Mouse (Mus musculus): ENCODE measurements around the gene Wbp2nl.

Gene Wbp2nl

DNA sequence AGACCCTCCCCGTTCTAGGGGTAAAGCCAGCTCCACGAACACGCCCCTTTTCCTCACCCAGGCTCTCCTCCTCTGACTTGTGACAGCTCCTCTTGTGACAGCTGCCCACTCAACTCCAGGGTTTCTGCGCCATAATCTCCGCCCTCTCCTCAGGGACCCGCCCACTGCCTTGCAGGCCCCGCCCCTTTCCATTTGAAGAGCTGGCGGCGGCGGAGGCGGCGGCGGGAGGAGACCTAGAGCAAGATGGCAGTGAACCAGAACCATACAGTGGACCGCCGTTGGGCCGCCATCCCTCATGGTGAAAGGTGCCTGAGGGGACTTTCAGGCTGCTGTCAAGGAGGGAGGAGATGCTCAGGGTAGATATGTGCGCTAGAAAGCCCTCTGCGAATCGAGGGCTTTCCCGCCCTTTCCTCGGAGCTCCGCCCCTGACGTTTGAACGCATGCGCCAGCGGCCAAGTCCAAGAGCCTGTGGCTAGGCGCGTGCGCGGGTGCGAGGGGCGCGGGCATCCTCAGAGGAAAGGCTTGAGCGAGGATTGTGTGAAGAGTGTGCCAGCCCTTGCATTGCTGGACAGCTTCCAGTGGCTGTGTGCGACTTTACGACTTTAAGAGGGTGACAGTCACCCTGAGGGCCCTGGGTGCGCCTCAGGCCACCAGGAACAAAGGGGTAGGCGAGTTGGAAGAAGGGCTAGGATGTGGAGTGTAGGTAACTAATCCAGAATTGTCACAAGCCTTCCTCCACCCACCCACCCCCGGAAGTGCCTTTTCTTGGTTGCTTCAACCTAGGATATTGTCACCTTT lies at the start of gene Wbp2nl:
TSS of gene Wbp2nl (plus strand) at position 191 of the 798 bp plus-strand sequence.
- ATAC-seq (ENCODE audit: low TSS enrichment): no peak

DNA sequence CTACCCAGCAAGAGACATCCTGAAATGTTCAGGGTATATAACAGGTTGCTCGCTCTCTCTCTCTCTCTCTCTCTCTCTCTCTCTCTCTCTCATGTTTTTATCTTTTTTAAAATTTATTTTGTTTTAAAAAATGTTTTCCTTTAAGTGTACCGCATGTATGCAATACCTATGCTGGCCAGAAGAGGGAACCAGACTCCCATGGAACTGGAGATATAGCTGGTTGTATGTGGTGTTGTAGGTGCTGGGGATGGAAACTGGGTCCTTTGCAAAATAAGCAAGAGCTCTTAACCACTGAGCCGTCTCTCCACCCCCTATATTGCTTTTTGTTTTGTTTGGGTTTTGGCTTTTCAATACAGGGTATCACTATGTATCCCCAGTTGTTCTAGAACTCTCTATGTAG lies 47.2 kb upstream of the Wbp2nl start:
- ATAC-seq (ENCODE audit: low TSS enrichment): no peak

DNA sequence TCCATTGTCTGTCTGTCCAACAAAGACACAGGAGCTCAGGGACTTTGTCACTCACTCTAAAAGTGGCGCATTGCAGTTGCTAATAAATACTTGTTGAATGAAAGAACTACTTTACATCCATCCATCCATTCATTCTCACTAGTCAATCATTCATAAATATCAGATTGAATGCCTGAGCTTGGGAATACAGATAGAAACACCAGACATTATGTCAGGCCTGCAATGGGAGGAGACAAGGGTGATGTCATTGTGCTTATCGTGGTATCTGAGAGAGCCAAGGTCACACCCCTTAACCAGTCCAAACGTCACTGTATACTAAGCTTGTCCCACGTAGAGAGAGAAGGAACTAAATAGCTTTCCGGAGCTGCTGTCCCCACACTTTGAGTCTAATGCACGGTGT lies 46.7 kb upstream of the Wbp2nl start, which contains the start of gene 1500009C09Rik:
TSS of gene 1500009C09Rik (plus strand) at position 301 of the 400 bp plus-strand sequence.
- no peak for ATAC-seq (ENCODE audit: low TSS enrichment)

DNA sequence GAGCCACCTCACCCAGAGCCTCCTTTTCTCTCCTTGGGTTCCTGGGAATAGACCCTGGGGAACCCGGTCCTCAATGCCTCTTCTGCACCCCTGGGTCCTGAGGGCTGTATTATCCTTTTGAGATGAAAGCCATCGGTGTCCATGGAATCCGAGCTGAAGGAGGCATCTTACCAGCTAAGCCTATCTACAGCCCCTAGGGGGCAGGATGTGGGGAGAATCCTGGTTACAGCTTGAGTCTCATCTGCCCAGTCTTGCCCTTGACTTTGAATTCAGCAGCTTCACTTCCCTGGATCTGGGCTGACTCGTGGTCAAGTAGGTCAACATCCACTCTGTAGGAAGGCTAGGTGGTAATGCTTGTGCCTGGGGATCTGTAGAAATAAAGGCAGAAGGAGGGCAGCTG lies 43.5 kb upstream of the Wbp2nl start:
- peak; percentile 55 for ATAC-seq (ENCODE audit: low TSS enrichment)

DNA sequence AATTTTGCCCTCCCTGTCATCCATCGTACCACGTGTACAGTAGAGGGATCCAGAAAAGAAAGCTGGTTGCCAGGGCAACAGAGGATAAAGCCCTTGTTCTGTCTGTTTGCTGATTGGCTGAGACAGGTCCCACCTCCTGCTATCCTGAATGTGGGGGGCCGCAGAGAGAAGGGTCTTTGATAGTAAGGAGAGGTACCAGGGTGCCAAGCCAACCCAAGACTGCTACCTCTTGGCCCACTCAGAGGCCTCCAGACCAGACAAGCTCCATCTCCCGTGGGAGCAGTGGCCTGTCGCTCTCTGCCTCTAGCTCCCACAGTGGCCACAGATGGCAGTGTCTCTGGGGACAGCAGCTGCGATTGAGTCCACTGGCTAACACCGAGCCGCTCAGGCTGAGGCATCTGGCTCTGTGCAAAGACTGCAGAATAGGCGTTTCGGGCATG lies 42.8 kb upstream of the Wbp2nl start:
- ATAC-seq (ENCODE audit: low TSS enrichment): peak; percentile 87

DNA sequence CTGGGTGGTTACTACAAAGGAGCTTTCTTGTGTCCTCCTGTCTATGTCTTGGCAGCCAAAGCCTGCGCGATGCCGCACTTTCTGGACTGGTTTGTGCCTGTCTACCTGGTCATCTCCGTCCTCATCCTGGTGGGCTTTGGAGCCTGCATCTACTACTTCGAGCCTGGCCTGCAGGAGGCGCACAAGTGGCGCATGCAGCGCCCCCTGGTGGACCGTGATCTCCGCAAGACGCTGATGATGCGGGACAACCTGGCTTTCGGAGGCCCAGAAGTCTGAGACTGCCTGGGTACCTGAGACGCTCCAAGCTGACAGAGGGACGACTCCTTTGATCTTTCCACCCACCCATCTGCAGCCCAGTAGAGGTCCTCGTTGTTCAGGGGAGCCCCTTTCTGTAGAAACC lies 39.2 kb upstream of the Wbp2nl start:
- no peak for ATAC-seq (ENCODE audit: low TSS enrichment)

DNA sequence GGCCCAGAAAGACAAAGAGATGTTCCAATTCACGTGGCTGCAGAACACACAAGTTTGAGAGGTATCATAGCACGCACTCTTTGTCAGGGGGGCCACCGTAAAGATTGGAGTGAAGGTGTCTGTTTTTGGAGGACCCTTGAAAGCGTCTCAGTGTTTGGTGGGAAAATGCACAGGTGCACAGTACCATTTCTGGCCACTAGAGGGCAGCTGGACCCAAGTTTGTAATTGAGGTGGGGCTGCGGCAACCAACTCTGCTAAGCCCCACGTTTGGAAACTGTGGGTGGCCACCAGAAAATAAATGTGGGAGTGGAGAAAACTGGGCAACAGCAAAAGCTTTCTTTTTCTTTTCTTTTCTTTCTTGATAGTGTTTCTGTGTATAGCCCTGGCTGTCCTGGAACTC lies 32.4 kb upstream of the Wbp2nl start:
- no peak for ATAC-seq (ENCODE audit: low TSS enrichment)

DNA sequence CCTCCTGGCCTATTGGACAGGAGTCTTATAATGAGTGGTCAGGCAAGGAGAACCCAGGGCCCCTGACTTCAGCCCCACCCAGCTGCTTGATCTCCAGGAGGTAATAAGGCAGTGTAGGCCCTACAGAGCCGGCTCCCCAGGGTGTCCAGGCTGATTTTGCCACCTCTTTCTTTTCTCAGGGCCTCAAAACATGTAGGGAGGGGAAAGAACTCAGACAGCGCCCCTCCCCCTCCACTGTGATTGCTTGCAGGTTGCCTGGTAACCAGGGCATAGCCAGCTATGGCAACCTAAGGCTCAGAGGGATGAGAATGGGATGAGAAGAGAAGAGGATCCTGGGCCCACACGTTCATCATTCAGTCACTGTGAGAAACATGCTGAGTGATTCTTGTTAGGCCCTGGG lies 30.6 kb upstream of the Wbp2nl start:
- ATAC-seq (ENCODE audit: low TSS enrichment): no peak

DNA sequence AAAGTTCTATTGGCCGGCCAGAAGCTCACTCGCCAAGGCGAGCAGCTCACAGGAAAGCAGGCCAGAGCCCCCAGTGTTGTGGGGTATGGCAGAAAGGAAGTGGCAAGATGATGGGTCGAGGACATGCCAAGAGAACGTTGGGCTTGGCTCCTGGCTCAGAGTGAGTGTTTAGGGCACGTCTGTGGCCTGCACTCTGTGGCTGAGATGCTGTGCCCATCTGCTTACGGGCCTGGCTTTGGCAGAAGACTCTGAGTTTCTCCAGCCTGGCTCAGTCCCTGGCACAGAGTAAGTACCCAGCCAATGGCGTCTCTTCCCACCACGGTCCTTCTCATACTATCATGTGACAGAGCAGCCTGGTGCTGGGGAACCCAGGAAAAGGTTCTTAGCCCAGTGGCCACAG lies 30.0 kb upstream of the Wbp2nl start:
- ATAC-seq (ENCODE audit: low TSS enrichment): no peak

DNA sequence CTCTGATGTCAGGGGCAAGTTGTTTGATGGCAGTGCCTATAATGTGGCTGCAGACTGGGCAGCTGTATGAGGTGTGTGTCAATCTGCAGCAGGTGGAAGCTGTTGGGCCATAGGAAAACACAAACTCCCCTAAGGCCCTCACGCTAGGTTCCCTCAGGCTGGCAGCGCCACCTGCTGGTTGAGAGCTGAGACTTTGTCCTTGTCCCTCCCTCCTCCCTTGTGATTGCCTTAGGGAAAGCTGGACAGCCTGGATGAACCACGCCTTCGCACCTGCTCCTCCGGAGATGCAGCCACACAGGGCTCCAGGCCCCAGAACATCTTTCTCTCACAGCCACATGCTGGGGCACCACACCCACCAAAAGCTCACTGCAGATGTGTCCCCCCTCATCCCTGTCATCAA lies 27.6 kb upstream of the Wbp2nl start:
- peak; percentile 67 for ATAC-seq (ENCODE audit: low TSS enrichment)

DNA sequence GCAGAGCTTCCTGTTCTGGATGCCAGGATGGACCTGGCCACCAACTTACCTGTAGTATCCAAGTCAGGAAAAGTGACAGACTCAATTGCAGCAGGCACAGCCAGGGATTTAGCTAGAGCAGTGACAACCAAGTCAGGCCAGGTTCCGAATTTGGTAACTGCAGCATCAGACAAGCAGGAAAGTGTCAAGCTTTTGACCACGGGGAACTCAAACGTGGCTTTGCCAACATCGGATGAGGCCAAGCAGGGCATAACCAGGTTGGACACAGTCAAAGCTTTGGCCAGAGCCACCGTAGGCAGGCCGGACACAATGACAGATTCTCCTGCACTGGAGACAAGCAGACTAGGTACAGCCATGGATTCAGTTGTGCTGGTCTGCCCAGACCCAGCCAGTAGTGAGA lies 26.5 kb upstream of the Wbp2nl start:
- no peak for ATAC-seq (ENCODE audit: low TSS enrichment)

DNA sequence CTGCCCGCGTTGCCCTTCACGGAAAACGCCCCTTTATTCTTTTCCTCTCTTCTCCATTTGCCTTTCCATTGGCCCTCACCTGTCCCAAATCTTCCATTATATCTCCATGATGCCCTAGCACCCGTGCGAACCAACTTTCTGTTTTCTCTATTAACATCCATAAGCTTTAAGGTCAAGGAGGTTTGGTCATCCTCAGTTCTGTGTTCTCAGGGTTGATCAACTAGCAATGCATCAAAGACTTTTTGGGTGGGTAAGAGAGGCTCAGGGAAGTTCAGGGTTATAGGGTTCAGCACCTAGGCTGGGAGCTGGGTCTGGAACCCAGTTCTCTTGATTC lies 24.2 kb upstream of the Wbp2nl start, which contains the start of gene Sept3:
TSS of gene Sept3 (plus strand) at position 301 of the 334 bp plus-strand sequence.
- ATAC-seq (ENCODE audit: low TSS enrichment): no peak

DNA sequence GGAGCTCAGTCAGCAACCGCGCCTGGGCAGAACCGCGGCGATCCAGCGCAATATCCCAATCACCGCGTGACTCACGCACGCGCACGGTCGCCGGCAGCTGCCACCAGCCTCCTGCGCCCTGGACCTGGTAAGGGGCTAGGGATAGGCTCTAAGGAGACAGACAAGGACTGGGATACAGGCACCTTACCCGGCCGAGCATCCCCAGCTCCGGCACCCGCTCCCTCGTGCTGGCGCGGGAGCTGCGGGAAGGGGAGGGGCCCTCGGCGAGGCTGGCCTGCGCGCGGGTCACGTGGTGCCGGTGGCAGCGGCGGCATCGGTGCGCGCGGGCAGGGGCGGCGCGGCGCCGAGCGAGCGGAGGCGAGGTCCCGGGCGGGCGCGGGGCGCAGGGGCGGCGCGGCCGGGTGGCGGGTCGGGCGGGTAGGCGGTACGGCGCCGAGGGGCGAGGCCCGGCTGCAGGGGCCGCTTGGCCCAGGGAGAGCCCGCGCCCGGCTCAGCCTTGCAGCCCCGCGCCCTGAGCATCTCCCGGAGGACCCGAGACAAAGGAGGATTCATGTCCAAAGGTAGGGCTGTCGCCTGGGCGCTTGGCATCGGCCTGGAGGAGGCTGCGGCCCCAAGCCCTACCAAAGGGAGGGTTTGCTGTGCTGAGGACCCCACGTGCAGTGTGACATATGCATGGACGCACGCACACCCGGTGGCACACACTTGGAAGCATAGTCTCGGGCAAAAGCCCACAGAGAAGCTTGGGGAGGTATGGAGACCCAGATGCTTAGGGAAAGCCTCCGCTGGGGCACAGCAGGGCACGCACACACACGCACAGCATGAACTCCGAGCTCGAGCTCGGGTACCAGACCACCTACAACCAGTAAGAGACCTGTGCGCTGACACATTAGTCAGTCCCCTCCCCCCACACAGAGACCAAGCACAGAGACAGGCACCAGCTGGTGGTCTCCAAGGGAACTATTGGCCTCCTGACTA lies 23.5 kb upstream of the Wbp2nl start:
- peak; percentile 42 for ATAC-seq (ENCODE audit: low TSS enrichment)

DNA sequence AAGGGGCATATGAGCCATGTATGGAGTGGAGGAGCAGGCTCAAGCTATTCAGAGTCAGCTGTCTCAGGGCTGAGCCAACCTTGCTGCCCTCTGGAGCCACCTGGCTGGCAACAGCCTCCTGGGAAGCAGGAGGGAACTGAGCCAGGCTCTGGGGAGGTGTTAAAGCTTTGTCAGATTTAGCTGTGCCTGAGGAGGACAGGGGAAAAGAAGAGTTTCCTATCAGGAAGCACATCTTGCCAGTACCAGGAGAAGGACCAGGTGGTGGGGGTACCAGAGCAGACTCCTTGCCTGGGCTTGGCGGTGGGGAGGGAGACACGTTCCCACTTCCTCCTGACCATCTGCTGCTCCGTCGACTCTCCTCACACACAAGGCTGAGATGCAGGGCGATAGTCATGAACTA lies 21.2 kb upstream of the Wbp2nl start:
- peak; percentile 32 for ATAC-seq (ENCODE audit: low TSS enrichment)

DNA sequence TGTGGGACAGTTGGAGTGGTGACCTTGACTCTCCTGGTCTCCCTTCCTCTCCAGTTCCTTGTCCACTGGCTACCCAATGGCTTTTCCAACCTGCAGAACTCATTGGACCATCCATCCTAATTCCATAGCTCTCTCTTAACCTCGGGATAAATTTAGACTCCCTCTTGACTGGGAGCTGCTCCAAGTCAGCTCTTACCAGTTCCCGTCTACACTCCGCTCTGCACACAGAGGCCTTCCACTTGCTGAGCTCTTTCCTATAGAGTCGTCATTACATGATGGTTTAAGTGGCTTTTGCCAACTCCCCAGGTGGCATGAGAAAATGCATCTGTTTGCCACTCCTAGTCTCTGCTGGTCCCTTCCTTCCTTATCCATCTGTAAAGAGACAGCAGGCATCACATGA lies 18.1 kb upstream of the Wbp2nl start:
- ATAC-seq (ENCODE audit: low TSS enrichment): peak; percentile 28

DNA sequence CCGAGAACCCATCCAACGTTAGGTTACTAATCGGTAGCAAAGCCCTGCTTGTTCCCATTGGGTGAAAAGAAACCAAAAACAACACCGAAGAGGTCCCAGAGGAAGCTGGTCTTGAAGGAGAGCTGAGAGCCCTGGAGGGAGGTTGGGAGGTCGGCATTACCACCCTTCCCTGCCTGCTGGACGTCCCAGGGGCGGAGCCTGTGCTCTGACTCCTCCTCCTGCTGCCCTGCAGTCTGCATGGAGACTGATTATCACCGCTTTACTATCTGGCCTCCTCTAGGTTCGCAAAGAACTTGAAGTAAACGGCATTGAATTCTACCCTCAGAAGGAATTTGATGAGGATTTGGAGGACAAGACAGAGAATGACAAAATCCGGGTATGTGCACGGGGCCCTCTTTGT lies 12.6 kb upstream of the Wbp2nl start:
- no peak for ATAC-seq (ENCODE audit: low TSS enrichment)

DNA sequence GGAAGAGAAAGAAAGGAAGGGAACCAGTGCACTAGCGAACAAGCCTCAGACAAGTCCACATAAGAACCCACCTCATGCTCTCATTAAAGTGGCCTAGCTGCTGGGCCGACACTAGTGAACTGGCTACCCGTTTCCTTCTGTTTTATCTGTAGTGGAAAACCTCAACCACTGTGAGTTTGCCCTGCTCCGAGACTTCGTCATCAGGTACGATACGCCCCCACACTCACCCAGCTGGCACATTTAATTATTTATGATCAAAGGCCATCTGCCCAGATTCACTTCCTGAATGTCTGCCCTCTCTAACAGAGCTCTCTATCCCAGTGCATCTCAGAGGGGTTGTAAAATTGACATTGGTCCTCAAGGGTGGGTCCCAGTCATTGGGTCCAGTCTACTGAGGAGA lies 8.5 kb upstream of the Wbp2nl start:
- no peak for ATAC-seq (ENCODE audit: low TSS enrichment)

DNA sequence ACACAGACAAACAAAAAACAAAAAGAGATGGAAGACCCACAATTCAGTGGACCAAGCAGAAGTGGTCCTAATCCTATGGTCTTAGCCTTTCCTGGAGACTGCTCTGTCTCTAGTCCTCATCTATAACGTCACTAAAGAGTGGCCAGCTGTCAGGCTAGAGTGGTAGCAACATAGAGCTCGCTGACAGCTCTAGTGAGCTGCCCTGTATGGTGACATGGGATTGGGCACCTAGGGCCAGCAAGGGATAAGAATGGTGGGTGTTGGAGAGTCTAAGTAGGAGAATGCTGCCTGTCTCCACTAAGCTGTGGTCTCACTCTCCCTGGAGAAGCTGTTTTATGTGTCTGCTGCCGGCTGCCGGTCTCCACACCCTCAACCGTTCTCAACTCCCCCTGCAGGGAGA lies 5.9 kb upstream of the Wbp2nl start:
- 0 out of 2 replicates have a peak, but pooled peaks have one; percentile 22 for ATAC-seq (ENCODE audit: low TSS enrichment)

DNA sequence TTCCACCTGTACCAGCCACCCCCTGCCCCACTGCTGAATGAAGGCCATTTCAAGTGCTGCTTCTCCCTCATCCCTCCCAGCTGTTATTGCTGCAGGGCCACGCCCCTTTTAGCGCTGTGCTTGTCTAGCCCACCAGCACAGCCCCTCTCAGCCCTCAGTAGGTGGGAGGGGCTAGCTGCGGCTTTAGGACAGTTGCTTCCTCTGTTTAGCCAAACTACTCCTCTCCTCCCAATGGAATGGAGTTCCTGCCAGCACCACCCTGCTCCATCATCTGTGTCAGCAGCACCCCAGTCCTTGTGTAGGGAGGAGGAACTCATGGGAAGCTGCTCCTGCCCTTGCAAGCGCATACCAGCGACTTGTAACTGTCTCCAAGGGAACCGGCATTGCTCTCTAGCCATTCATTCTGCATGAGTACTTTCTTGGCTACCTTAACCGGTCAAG lies 5.5 kb upstream of the Wbp2nl start:
- peak; percentile 70 for ATAC-seq (ENCODE audit: low TSS enrichment)

DNA sequence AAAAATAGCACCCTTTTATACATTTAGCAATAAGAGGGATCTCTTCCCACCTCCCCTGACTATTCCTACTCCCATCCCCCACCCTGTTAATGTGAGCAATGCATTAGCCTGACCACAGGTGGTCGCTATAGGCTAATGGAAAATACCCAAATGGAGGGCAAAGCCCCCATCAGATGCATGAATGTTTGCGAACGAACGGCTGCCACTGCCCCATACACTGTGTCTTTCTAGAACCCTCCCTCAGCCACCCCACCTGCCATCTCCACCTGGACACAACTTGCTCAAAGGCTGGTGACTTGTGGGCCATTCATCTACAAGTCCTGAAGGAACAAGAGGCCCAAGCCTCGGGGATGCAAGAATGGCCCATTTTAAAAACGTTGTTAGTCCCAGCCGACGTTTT lies 4.7 kb upstream of the Wbp2nl start:
- ATAC-seq (ENCODE audit: low TSS enrichment): 0 out of 2 replicates have a peak, but pooled peaks have one; percentile 15

DNA sequence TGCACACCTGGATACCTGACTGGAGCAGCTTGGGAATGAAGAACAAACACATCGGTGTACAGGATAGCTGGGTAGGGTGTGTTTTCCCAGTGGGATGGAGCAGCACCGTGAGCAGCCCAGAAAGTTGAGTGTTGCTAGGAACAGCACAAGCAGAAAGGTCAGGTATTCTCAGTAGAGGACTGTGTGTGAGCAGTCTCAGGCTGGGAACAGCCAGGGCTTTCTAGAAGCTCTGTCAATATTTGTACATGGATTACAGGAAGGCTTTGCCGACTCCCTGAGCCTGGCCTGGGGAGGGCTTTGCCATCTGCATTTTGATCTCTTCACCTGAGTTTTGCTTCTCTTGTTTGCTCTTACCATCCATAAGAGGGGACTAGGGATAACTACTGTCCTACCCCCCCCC lies 8.4 kb downstream of the Wbp2nl start:
- no peak for ATAC-seq (ENCODE audit: low TSS enrichment)

DNA sequence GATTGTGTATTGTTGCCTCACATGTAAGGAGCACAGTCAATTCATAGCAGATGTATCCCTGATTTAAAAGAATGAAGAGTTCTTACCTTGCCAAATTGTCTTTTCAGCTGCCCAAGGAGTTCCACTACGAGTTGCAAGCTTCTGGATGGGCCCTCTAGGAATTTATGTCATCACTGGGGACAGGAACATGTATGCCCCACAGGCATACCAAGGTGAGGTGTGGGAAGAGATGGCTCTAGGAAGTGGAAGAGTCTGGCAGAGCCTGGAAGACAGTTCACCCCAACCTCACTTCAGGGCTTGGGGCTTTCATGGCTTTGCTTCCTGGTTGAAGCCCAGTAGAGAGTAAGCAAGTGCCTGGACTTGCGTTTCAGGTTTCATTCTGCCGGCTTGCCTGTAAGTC lies 9.7 kb downstream of the Wbp2nl start:
- no peak for ATAC-seq (ENCODE audit: low TSS enrichment)

DNA sequence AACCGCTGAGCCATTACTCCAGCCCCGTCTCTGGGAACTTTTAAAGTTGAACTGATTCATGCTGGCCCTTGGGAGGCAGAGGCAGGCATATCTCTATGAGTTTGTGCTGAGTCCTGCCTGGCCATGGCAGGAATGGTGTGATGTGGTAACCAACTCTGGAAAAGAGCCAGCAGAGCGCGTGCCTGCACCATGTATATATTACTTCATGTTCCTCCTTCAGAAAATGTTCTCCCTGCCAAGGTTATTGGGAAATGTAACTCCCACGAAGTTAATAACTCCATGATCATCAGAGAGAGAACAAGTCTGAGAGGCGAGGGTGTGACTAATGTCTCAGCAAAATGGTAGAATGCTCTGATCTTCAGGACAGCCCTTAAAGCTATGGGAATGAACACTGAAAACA lies 19.1 kb downstream of the Wbp2nl start:
- no peak for ATAC-seq (ENCODE audit: low TSS enrichment)

All from frontal cortex, adult (tissue).